Mouse (Mus musculus): ENCODE measurements around the gene Ptprb. TPM values are rescaled to one million over a fixed set of nuclear protein-coding genes. Genes with fewer than 3 reads are reported as not detected.

Gene Ptprb
- polyA plus RNA-seq (2015; fragmentation: Nextera tagmentation; extraction: Ambion mirVana): 2.7 and 2.8 TPM in 2 replicates

DNA sequence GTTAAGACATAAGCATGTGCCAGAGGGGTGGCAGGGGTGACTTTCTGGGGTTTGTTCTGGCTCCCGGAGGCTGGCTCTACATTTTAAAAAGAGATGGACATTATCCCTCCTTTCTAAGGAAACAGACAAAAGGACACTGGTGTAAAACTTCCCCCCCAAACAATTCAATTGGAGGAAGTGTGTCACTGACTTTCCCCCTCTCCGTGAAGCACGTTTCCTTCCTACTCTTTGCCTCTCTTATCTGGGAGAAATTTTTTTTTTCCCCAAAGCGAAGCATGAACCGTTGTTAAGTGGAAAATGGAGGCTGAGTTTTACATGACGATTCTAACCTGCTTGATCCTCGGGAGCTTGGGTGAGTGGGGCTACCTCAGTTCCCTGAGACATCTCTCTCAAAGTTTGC lies at the start of gene Ptprb:
TSS of gene Ptprb (plus strand) at position 244 of the 400 bp plus-strand sequence.
- H3K4me3 ChIP-seq: no peak within 1 kb of the TSS
- no peak within 1 kb of the TSS for H3K4me2 ChIP-seq
- H3K9ac ChIP-seq: no peak within 1 kb of the TSS
- H3K27me3 ChIP-seq: no peaks in the 10 kb centered on the region
- H3K27ac ChIP-seq: no peak within 1 kb of the TSS
- H3K4me1 ChIP-seq: no peaks in the 10 kb centered on the region
- no peaks in the 10 kb centered on the region for H3K36me3 ChIP-seq
- no peak for ATAC-seq (ENCODE audit: insufficient number of reproducible peaks, insufficient read depth, low FRiP score, low TSS enrichment, low read depth)
- WGBS: 64% methylated on average over 7 of the region's 7 CpGs
- H3K9me3 ChIP-seq: no peaks in the 10 kb centered on the region

- ATAC-seq (ENCODE audit: insufficient number of reproducible peaks, insufficient read depth, low FRiP score, low TSS enrichment, low read depth): no peak
- 58% methylated on average over 5 of the region's 5 CpGs for WGBS
- no peaks in the 10 kb centered on the region for H3K27me3 ChIP-seq
- no peaks in the 10 kb centered on the region for H3K9me3 ChIP-seq
- H3K36me3 ChIP-seq: no peaks in the 10 kb centered on the region
- H3K9ac ChIP-seq: no peak overlapping the region
- H3K4me2 ChIP-seq: no peak overlapping the region
- H3K4me3 ChIP-seq: no peak overlapping the region
- H3K27ac ChIP-seq: no peak overlapping the region
- H3K4me1 ChIP-seq: no peaks in the 10 kb centered on the region
These were observed 40.0 kb upstream of the Ptprb start for GRCm38 (mm10) chr10:116235299-116235698.

GRCm38 (mm10) chr10:116242200-116242599 lies 33.1 kb upstream of the Ptprb start:
- 69% methylated on average over 7 of the region's 7 CpGs for WGBS
- no peaks in the 10 kb centered on the region for H3K4me1 ChIP-seq
- H3K27me3 ChIP-seq: no peaks in the 10 kb centered on the region
- H3K9me3 ChIP-seq: no peaks in the 10 kb centered on the region
- H3K36me3 ChIP-seq: no peaks in the 10 kb centered on the region
- H3K27ac ChIP-seq: no peak overlapping the region
- H3K9ac ChIP-seq: no peak overlapping the region
- no peak for ATAC-seq (ENCODE audit: insufficient number of reproducible peaks, insufficient read depth, low FRiP score, low TSS enrichment, low read depth)
- H3K4me2 ChIP-seq: no peak overlapping the region
- no peak overlapping the region for H3K4me3 ChIP-seq

DNA sequence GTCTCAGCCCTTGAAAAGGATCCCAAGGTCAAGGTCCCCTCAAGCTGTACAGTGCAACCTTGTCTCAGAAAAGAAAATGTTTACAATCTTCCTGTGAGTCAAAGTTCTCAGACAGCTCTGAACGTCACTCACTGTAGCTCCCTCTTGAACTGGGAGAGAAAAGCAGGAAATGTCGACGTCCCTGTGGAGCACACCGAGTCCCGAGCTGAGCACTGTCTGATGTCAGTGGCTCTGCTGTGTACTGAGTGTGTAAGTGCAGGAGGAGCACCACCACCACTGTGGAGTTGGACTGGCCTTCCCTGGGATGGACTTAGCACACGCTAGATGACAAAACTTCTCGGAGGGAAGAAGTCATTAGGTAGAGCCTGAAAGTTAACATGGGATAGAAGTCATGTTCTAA lies 31.9 kb upstream of the Ptprb start:
- ATAC-seq (ENCODE audit: insufficient number of reproducible peaks, insufficient read depth, low FRiP score, low TSS enrichment, low read depth): no peak
- WGBS: 51% methylated on average over 7 of the region's 7 CpGs
- Histone ChIP-seq H3K4me1 (no peaks in the 10 kb centered on the region), H3K36me3 (no peaks in the 10 kb centered on the region), H3K4me2 (no peak overlapping the region), H3K27ac (no peak overlapping the region), H3K9ac (no peak overlapping the region), H3K4me3 (no peak overlapping the region), H3K27me3 (no peaks in the 10 kb centered on the region), H3K9me3 (no peaks in the 10 kb centered on the region)

DNA sequence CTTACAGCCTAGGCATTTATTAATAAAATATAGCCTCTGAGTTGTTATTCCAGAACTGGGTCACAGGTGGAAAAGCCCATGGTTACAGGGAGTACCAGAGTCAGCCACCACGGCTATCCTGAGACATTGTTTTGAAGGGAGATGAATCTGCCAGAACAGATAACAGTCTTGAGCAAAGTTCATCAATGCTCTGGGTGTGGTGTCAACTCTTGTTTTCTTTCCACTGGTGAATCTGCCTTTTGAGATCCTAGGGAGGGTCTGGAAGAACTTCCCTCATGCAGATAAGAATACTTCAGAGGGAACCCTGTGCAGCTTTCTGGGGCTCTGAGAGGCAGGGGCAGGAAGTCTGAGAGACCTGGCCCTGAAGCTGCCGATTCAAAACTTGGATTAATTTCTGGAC lies 29.7 kb upstream of the Ptprb start:
- Histone ChIP-seq H3K27me3 (no peaks in the 10 kb centered on the region), H3K4me3 (no peak overlapping the region), H3K36me3 (no peaks in the 10 kb centered on the region), H3K27ac (no peak overlapping the region), H3K9me3 (no peaks in the 10 kb centered on the region), H3K4me2 (no peak overlapping the region), H3K9ac (no peak overlapping the region), H3K4me1 (no peaks in the 10 kb centered on the region)
- ATAC-seq (ENCODE audit: insufficient number of reproducible peaks, insufficient read depth, low FRiP score, low TSS enrichment, low read depth): no peak
- WGBS: 79% methylated on average over 2 of the region's 2 CpGs

DNA sequence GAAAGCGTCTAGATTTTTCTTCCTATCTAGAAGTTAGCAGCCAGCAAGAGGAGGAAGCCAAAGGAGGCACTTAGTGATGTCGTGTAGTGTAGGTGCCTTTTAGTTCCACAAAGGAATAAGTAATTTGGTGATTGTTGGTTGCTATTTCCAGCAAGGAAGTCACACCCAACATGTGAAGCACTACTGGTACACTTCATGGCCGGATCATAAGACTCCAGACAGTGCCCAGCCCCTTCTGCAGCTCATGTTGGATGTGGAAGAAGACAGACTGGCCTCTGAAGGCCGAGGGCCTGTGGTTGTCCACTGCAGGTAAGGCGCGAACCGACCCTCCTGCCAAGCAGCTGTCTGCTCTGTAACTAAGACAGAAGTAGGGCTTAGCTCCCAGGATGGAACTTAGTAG lies 22.7 kb upstream of the Ptprb start:
- H3K9me3 ChIP-seq: no peaks in the 10 kb centered on the region
- no peak for ATAC-seq (ENCODE audit: insufficient number of reproducible peaks, insufficient read depth, low FRiP score, low TSS enrichment, low read depth)
- H3K27me3 ChIP-seq: no peaks in the 10 kb centered on the region
- no peak overlapping the region for H3K4me2 ChIP-seq
- H3K36me3 ChIP-seq: no peaks in the 10 kb centered on the region
- H3K27ac ChIP-seq: no peak overlapping the region
- no peak overlapping the region for H3K9ac ChIP-seq
- no peaks in the 10 kb centered on the region for H3K4me1 ChIP-seq
- H3K4me3 ChIP-seq: no peak overlapping the region
- 86% methylated on average over 7 of the region's 7 CpGs for WGBS

DNA sequence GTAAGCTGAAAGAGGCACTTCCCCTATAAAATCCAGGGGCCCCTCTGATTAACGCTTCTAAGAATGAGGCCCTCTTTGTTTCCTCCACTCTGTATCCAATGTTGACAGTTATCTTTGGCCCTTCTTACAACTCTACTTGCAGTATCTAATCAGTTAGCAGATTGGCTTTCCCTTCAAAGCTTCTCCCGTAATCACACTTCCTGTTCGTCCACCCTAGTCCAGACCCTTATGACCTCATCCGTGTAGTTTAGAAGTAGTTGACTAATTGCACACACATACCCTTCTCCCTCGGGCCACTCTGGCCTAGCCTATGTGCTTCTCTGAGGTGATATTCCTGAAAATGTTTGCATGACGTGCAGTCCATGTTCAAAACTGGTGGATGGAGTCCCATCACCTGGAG lies 21.4 kb upstream of the Ptprb start:
- WGBS: 59% methylated on average over 6 of the region's 6 CpGs
- H3K9ac ChIP-seq: no peak overlapping the region
- no peak for ATAC-seq (ENCODE audit: insufficient number of reproducible peaks, insufficient read depth, low FRiP score, low TSS enrichment, low read depth)

GRCm38 (mm10) chr10:116259298-116259697 lies 16.0 kb upstream of the Ptprb start:
- ATAC-seq (ENCODE audit: insufficient number of reproducible peaks, insufficient read depth, low FRiP score, low TSS enrichment, low read depth): no peak
- Histone ChIP-seq H3K36me3 (no peaks in the 10 kb centered on the region), H3K4me3 (no peak overlapping the region), H3K27me3 (no peaks in the 10 kb centered on the region), H3K4me1 (peaks cover 8% of the 10 kb centered on the region), H3K4me2 (no peak overlapping the region), H3K9ac (no peak overlapping the region), H3K9me3 (no peaks in the 10 kb centered on the region), H3K27ac (no peak overlapping the region)
- 80% methylated on average over 4 of the region's 4 CpGs for WGBS

More for the DNA sequence above, 21.4 kb upstream of the Ptprb start:
- no peak overlapping the region for H3K27ac ChIP-seq
- H3K4me1 ChIP-seq: no peaks in the 10 kb centered on the region
- no peaks in the 10 kb centered on the region for H3K36me3 ChIP-seq
- no peak overlapping the region for H3K4me2 ChIP-seq
- H3K4me3 ChIP-seq: no peak overlapping the region
- no peaks in the 10 kb centered on the region for H3K27me3 ChIP-seq
- no peaks in the 10 kb centered on the region for H3K9me3 ChIP-seq

DNA sequence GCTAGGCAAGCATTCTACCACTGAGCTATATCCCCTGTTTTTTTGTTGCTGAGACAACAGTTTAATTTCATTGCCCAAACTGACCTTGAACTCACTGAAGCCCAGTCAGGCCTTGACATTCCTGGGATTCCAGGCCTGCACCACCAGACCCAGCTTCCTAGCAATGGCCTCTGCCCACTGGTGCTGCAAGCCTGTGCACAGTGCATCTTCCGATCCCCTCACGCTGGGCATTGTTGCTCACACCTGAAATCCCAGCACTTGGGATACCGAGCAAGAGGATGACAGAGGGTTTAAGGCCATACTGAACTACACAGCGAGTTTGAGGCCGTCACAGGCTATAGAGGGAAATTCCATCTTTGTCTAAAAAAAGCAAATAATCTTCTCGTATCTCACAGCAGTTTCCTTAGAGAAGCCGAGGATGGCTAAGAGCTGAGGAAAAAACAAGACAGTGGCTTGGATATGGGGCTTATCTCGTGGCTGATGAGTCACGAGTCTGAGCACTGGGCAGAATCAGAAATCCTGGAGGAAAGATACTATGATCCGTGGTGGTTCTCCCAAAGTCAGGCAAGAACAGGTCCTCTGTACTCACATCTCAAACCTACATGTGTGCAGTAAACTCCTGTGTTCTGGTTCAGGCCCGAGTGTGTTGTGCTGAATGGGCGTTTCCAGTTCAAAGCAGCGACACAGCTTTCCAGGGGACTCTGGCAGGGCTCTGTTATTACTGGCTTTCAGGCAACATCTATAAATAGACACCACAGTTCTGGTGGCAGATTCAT lies 14.5 kb upstream of the Ptprb start:
- Histone ChIP-seq H3K4me3 (no peak overlapping the region), H3K9ac (no peak overlapping the region), H3K27ac (no peak overlapping the region), H3K4me1 (peaks cover 8% of the 10 kb centered on the region), H3K9me3 (no peaks in the 10 kb centered on the region), H3K4me2 (no peak overlapping the region), H3K27me3 (no peaks in the 10 kb centered on the region), H3K36me3 (no peaks in the 10 kb centered on the region)
- 69% methylated on average over 13 of the region's 13 CpGs for WGBS
- 0 out of 2 replicates have a peak, but pooled peaks have one; percentile 48 for ATAC-seq (ENCODE audit: insufficient number of reproducible peaks, insufficient read depth, low FRiP score, low TSS enrichment, low read depth)

- Histone ChIP-seq H3K4me3 (no peak overlapping the region), H3K27ac (peak overlapping the region; percentile 48)
These were observed 13.8 kb upstream of the Ptprb start for GRCm38 (mm10) chr10:116261559-116261958.

GRCm38 (mm10) chr10:116264521-116264920 lies 10.8 kb upstream of the Ptprb start:
- WGBS: 74% methylated on average over 11 of the region's 11 CpGs

More at GRCm38 (mm10) chr10:116261559-116261958, 13.8 kb upstream of the Ptprb start:
- 60% methylated on average over 5 of the region's 5 CpGs for WGBS
- Histone ChIP-seq H3K4me1 (peaks cover 8% of the 10 kb centered on the region), H3K36me3 (no peaks in the 10 kb centered on the region), H3K27me3 (no peaks in the 10 kb centered on the region), H3K9me3 (no peaks in the 10 kb centered on the region), H3K4me2 (no peak overlapping the region), H3K9ac (no peak overlapping the region)
- no peak for ATAC-seq (ENCODE audit: insufficient number of reproducible peaks, insufficient read depth, low FRiP score, low TSS enrichment, low read depth)

More at GRCm38 (mm10) chr10:116264521-116264920, 10.8 kb upstream of the Ptprb start:
- peaks cover 8% of the 10 kb centered on the region for H3K4me1 ChIP-seq
- ATAC-seq (ENCODE audit: insufficient number of reproducible peaks, insufficient read depth, low FRiP score, low TSS enrichment, low read depth): no peak
- no peak overlapping the region for H3K9ac ChIP-seq
- no peaks in the 10 kb centered on the region for H3K9me3 ChIP-seq
- H3K4me3 ChIP-seq: no peak overlapping the region
- H3K27me3 ChIP-seq: no peaks in the 10 kb centered on the region
- H3K36me3 ChIP-seq: no peaks in the 10 kb centered on the region
- no peak overlapping the region for H3K27ac ChIP-seq
- no peak overlapping the region for H3K4me2 ChIP-seq
